Mouse (Mus musculus): ENCODE measurements around the gene Chst15. TPM values are rescaled to one million over a fixed set of nuclear protein-coding genes. Genes with fewer than 3 reads are reported as not detected.

Chst15 gene
- polyA plus RNA-seq, 1 experiment, result 17.6 TPM

DNA sequence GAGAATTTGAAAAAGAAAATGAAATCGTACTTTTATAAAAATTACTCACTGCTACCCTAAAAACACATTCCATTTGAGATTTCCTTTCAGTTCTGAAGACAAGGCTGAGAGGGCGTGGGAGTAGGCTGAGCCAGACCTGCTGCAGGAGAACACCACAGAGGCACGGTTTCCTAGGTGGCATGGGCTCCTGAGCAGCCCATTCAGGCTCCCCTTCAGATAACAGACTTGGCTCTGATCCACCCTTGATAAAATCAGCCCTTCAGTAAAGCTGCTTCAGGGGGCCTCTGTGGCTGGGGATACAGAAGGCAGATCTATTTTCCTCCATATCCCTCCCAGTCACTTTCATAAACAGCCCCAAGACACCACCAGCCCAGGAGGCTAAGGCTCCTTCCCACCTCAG lies 19.8 kb upstream of the Chst15 start:
- Histone ChIP-seq H3K27me3 (replicated peaks; ENCODE audit: control insufficient read depth, insufficient read depth, low read length) (no peaks in the 10 kb centered on the region), H3K27ac (ENCODE audit: insufficient read depth, low read depth, low read length) (no peak overlapping the region), H3K4me1 (ENCODE audit: control insufficient read depth, insufficient read depth, low read length) (0 out of 2 replicates have a peak, but pooled peaks cover 3% of the 10 kb centered on the region), H3K4me3 (ENCODE audit: insufficient read depth, low read depth, low read length) (no peak overlapping the region), H3K36me3 (ENCODE audit: control insufficient read depth, insufficient read depth, low read length) (no peaks in the 10 kb centered on the region)
- 62% methylated on average over 3 of the region's 3 CpGs for WGBS
- DNase-seq, result no peak
- TF ChIP-seq POLR2A (IDR thresholded peaks at IDR 0.05; ENCODE audit: low read depth, low read length) (no peak), CTCF (conservative IDR thresholded peaks at IDR 0.05; ENCODE audit: insufficient read depth, insufficient read length, low read depth, low read length) (no peak)

DNA sequence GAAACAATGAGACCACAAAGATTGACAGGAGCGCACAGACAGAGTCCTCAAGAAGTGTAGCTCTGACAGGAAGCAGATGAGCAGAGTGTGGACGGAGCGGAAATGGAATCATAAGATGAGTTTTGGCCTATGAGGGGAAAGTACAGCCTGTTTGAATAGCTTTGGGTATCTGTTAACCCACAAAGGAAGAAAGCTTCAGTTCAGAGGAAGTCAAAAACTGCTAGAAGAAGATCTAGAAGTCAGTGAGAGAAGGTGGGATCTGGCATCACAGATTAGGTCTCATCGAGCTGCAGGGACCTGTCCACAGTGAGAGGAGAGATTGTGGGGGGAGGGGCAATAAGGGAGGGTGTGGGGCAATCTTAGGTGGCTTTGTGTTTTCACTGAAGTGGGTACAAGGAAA lies 18.3 kb upstream of the Chst15 start:
- 0 out of 2 replicates have a peak, but pooled peaks cover 3% of the 10 kb centered on the region for H3K4me1 ChIP-seq (ENCODE audit: control insufficient read depth, insufficient read depth, low read length)
- H3K27me3 ChIP-seq (replicated peaks; ENCODE audit: control insufficient read depth, insufficient read depth, low read length), result no peaks in the 10 kb centered on the region
- 92% methylated on average over 4 of the region's 4 CpGs for WGBS
- H3K4me3 ChIP-seq (ENCODE audit: insufficient read depth, low read depth, low read length), result no peak overlapping the region
- no peak overlapping the region for H3K27ac ChIP-seq (ENCODE audit: insufficient read depth, low read depth, low read length)
- no peaks in the 10 kb centered on the region for H3K36me3 ChIP-seq (ENCODE audit: control insufficient read depth, insufficient read depth, low read length)
- TF ChIP-seq POLR2A (IDR thresholded peaks at IDR 0.05; ENCODE audit: low read depth, low read length) (no peak), CTCF (conservative IDR thresholded peaks at IDR 0.05; ENCODE audit: insufficient read depth, insufficient read length, low read depth, low read length) (no peak)
- no peak for DNase-seq

DNA sequence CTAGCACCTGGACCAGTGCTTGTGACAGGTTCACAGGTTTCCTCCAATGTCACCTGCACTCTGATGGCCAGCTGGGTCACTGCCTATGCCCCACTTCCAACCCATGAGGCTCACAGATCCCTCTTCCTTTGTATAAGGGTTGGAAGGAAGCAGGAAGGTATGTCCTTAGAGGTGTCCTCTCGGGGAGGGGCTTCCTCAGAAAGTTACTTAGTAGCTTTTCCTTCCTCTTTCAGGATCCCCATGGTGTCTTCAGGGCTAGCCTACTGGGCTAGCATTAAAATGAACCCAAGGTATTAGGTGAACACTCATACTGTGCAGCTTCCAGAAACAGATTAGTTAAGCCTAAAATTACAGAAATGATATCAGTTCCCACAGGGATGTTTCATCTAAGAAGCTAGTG lies 16.1 kb upstream of the Chst15 start:
- Histone ChIP-seq H3K36me3 (ENCODE audit: control insufficient read depth, insufficient read depth, low read length) (no peaks in the 10 kb centered on the region), H3K4me3 (ENCODE audit: insufficient read depth, low read depth, low read length) (no peak overlapping the region), H3K27ac (ENCODE audit: insufficient read depth, low read depth, low read length) (no peak overlapping the region), H3K4me1 (ENCODE audit: control insufficient read depth, insufficient read depth, low read length) (peaks cover 10% of the 10 kb centered on the region; the same call in 1 of the 2 replicates), H3K27me3 (replicated peaks; ENCODE audit: control insufficient read depth, insufficient read depth, low read length) (no peaks in the 10 kb centered on the region)
- TF ChIP-seq POLR2A (IDR thresholded peaks at IDR 0.05; ENCODE audit: low read depth, low read length) (no peak), CTCF (conservative IDR thresholded peaks at IDR 0.05; ENCODE audit: insufficient read depth, insufficient read length, low read depth, low read length) (no peak)
- WGBS, result 66% methylated on average over 1 of the region's 1 CpGs
- no peak for DNase-seq

DNA sequence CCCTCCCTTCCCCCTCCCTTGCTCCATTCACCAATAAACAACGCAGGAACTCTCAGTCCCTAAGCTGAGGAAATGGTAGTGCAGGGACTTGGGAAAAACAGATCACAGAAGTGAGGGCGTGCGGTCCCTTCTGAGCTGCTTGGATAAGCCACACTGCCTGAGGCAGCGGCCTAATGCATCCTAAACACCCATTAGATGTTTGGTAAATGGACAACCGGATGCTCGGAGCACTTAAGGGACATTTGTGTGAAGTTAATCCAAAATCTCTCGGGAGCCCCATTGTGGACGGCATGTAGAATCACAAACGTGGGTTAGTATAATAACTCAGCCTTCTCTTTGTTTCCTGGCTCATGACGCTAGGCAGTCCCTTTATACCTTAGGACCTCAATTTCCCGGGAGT lies 15.1 kb upstream of the Chst15 start:
- H3K36me3 ChIP-seq (ENCODE audit: control insufficient read depth, insufficient read depth, low read length), result no peaks in the 10 kb centered on the region
- WGBS, result 44% methylated on average over 11 of the region's 11 CpGs
- TF ChIP-seq CTCF (conservative IDR thresholded peaks at IDR 0.05; ENCODE audit: insufficient read depth, insufficient read length, low read depth, low read length) (no peak), POLR2A (IDR thresholded peaks at IDR 0.05; ENCODE audit: low read depth, low read length) (no peak)

DNA sequence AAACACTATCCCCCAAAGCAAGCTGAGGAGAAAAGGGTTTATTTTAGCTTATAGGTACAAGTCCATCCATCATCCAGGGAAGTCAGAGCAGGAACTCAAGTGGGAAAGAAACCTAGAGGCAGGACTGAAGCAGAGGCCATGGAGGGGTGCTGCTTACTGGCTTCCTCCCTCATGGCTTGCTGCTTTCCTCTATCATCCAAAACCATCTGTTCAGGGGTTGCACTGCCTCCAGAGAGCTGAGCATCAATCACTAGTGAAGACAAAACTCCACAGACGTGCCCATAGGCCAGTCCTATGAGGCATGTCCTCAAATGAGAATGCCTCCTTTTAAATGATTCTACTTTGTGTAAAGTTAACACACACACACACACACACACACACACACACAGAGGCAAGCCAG lies 13.2 kb upstream of the Chst15 start:
- DNase-seq, result no peak
- no peak overlapping the region for H3K4me3 ChIP-seq (ENCODE audit: insufficient read depth, low read depth, low read length)
- H3K27ac ChIP-seq (ENCODE audit: insufficient read depth, low read depth, low read length), result no peak overlapping the region
- H3K36me3 ChIP-seq (ENCODE audit: control insufficient read depth, insufficient read depth, low read length), result no peaks in the 10 kb centered on the region
- TF ChIP-seq CTCF (conservative IDR thresholded peaks at IDR 0.05; ENCODE audit: insufficient read depth, insufficient read length, low read depth, low read length), result no peak
- no peak for TF ChIP-seq POLR2A (IDR thresholded peaks at IDR 0.05; ENCODE audit: low read depth, low read length)
- WGBS, result 93% methylated on average over 1 of the region's 1 CpGs
- peaks cover 21% of the 10 kb centered on the region for H3K4me1 ChIP-seq (ENCODE audit: control insufficient read depth, insufficient read depth, low read length)
- H3K27me3 ChIP-seq (replicated peaks; ENCODE audit: control insufficient read depth, insufficient read depth, low read length), result no peaks in the 10 kb centered on the region

More for the DNA sequence above, 15.1 kb upstream of the Chst15 start:
- no peak overlapping the region for H3K4me3 ChIP-seq (ENCODE audit: insufficient read depth, low read depth, low read length)
- peaks cover 10% of the 10 kb centered on the region; the same call in 1 of the 2 replicates for H3K4me1 ChIP-seq (ENCODE audit: control insufficient read depth, insufficient read depth, low read length)
- DNase-seq, result peak; percentile 42
- no peak overlapping the region for H3K27ac ChIP-seq (ENCODE audit: insufficient read depth, low read depth, low read length)
- no peaks in the 10 kb centered on the region for H3K27me3 ChIP-seq (replicated peaks; ENCODE audit: control insufficient read depth, insufficient read depth, low read length)

GRCm38 (mm10) chr7:132328648-132329047 lies 11.6 kb upstream of the Chst15 start:
- H3K4me1 ChIP-seq (ENCODE audit: control insufficient read depth, insufficient read depth, low read length), result peaks cover 21% of the 10 kb centered on the region
- H3K4me3 ChIP-seq (ENCODE audit: insufficient read depth, low read depth, low read length), result no peak overlapping the region
- H3K36me3 ChIP-seq (ENCODE audit: control insufficient read depth, insufficient read depth, low read length), result no peaks in the 10 kb centered on the region
- DNase-seq, result peak; percentile 66
- no peaks in the 10 kb centered on the region for H3K27me3 ChIP-seq (replicated peaks; ENCODE audit: control insufficient read depth, insufficient read depth, low read length)
- H3K27ac ChIP-seq (ENCODE audit: insufficient read depth, low read depth, low read length), result no peak overlapping the region
- WGBS, result 65% methylated on average over 1 of the region's 1 CpGs
- no peak for TF ChIP-seq POLR2A (IDR thresholded peaks at IDR 0.05; ENCODE audit: low read depth, low read length)

GRCm38 (mm10) chr7:132325549-132326331 lies 8.7 kb upstream of the Chst15 start:
- Histone ChIP-seq H3K4me1 (ENCODE audit: control insufficient read depth, insufficient read depth, low read length) (peaks cover 18% of the 10 kb centered on the region), H3K36me3 (ENCODE audit: control insufficient read depth, insufficient read depth, low read length) (no peaks in the 10 kb centered on the region), H3K4me3 (ENCODE audit: insufficient read depth, low read depth, low read length) (no peak overlapping the region), H3K27ac (ENCODE audit: insufficient read depth, low read depth, low read length) (peak overlapping the region; percentile 63), H3K27me3 (replicated peaks; ENCODE audit: control insufficient read depth, insufficient read depth, low read length) (no peaks in the 10 kb centered on the region)
- DNase-seq, result peak; percentile 96
- WGBS, result 14% methylated on average over 5 of the region's 5 CpGs
- no peak for TF ChIP-seq POLR2A (IDR thresholded peaks at IDR 0.05; ENCODE audit: low read depth, low read length)
- TF ChIP-seq CTCF (conservative IDR thresholded peaks at IDR 0.05; ENCODE audit: insufficient read depth, insufficient read length, low read depth, low read length), result no peak

Measured in kidney, adult 2 months (tissue).